14 mouse cellular contexts compared by ENCODE assay signal in genomic region chr1:165935466-165935818, GRCm38 (mm10).
DNase-seq lines count a peak whose midpoint lies in the region; ATAC-seq and TF ChIP-seq lines count a peak whose summit lies in the region.
"Had no signal": no experiment of that assay in that cellular context is flagged by ENCODE, and none has a peak within 500 bp of the region (broad histone marks: within the 10 kb centered on the region; RNA-seq: fewer than 3 reads in every experiment).

No protein-coding gene starts in this region.

- 7% methylated on average over 2 of the region's 2 CpGs for WGBS in forebrain, embryonic 13.5 days
- 14% methylated on average over 2 of the region's 2 CpGs for WGBS in hindbrain, postnatal 0 days
- 32% methylated on average over 2 of the region's 2 CpGs for WGBS in neural tube, embryonic 15.5 days
- WGBS in stomach, postnatal 0 days, result 79% methylated on average over 2 of the region's 2 CpGs

- no peaks in the 10 kb centered on the region for H3K9me3 ChIP-seq in forebrain, embryonic 13.5 days (replicated peaks)
- no peaks in the 10 kb centered on the region for H3K9me3 ChIP-seq in hindbrain, postnatal 0 days (ENCODE audit: low read length)
- H3K9me3 ChIP-seq in neural tube, embryonic 15.5 days (replicated peaks), result no peaks in the 10 kb centered on the region
- no peaks in the 10 kb centered on the region for H3K9me3 ChIP-seq in stomach, postnatal 0 days (ENCODE audit: control insufficient read depth, low read length)
- H3K9me3 ChIP-seq: G1E; limb, embryonic 15.5 days; lung, embryonic 15.5 days had no signal

- TF ChIP-seq EP300 in stomach, postnatal 0 days (optimal IDR thresholded peaks at IDR 0.05), result no peak

- peak overlapping the region; percentile 64; the same call in 1 of the 2 replicates for H3K27ac ChIP-seq in left cerebral cortex, adult 2 months
- H3K27ac ChIP-seq in forebrain, embryonic 13.5 days, result peak overlapping the region; percentile 96
- peak overlapping the region; percentile 62 for H3K27ac ChIP-seq in hindbrain, postnatal 0 days
- H3K27ac ChIP-seq in neural tube, embryonic 15.5 days (replicated peaks), result peak overlapping the region; percentile 76
- no peak overlapping the region for H3K27ac ChIP-seq in stomach, postnatal 0 days (replicated peaks)
- H3K27ac ChIP-seq: kidney, postnatal 0 days; limb, embryonic 15.5 days; lung, embryonic 15.5 days had no signal

- no peak overlapping the region for H3K4me3 ChIP-seq in left cerebral cortex, adult 2 months
- H3K4me3 ChIP-seq in forebrain, embryonic 13.5 days, result 0 out of 2 replicates have a peak overlapping the region, but pooled peaks have one; percentile 0
- no peak overlapping the region for H3K4me3 ChIP-seq in hindbrain, postnatal 0 days (ENCODE audit: low read length)
- H3K4me3 ChIP-seq in neural tube, embryonic 15.5 days (replicated peaks), result no peak overlapping the region
- no peak overlapping the region for H3K4me3 ChIP-seq in stomach, postnatal 0 days (ENCODE audit: low read depth, low read length)
- H3K4me3 ChIP-seq: limb, embryonic 15.5 days; lung, embryonic 15.5 days had no signal

- peaks cover 45% of the 10 kb centered on the region for H3K4me1 ChIP-seq in forebrain, embryonic 13.5 days
- no peaks in the 10 kb centered on the region for H3K4me1 ChIP-seq in hindbrain, postnatal 0 days (ENCODE audit: insufficient read depth, low read length)
- H3K4me1 ChIP-seq in neural tube, embryonic 15.5 days, result peaks cover 17% of the 10 kb centered on the region
- H3K4me1 ChIP-seq in stomach, postnatal 0 days (replicated peaks; ENCODE audit: control insufficient read depth, insufficient read depth), result no peaks in the 10 kb centered on the region
- H3K4me1 ChIP-seq: limb, embryonic 15.5 days; lung, embryonic 15.5 days had no signal

- H3K9ac ChIP-seq in forebrain, embryonic 13.5 days, result no peak overlapping the region
- no peak overlapping the region for H3K9ac ChIP-seq in hindbrain, postnatal 0 days (replicated peaks; ENCODE audit: low read length)
- no peak overlapping the region for H3K9ac ChIP-seq in neural tube, embryonic 15.5 days (replicated peaks)
- no peak overlapping the region for H3K9ac ChIP-seq in stomach, postnatal 0 days (ENCODE audit: low read length)
- H3K9ac ChIP-seq: limb, embryonic 15.5 days; lung, embryonic 15.5 days had no signal

- intact Hi-C loops in left cerebral cortex, adult 2 months (cut with DNase I), result no loop called here
- intact Hi-C loops in left cerebral cortex, postnatal 4 days (cut with DNase I), result no loop called here

- no peaks in the 10 kb centered on the region for H3K36me3 ChIP-seq in forebrain, embryonic 13.5 days (ENCODE audit: poor library complexity, severe bottlenecking)
- H3K36me3 ChIP-seq in hindbrain, postnatal 0 days (ENCODE audit: insufficient read depth, low read length), result no peaks in the 10 kb centered on the region
- no peaks in the 10 kb centered on the region for H3K36me3 ChIP-seq in neural tube, embryonic 15.5 days
- H3K36me3 ChIP-seq in stomach, postnatal 0 days (ENCODE audit: control insufficient read depth, insufficient read depth, low read length), result no peaks in the 10 kb centered on the region
- H3K36me3 ChIP-seq: G1E; limb, embryonic 15.5 days; lung, embryonic 15.5 days had no signal

- no peaks in the 10 kb centered on the region for H3K27me3 ChIP-seq in forebrain, embryonic 13.5 days
- no peaks in the 10 kb centered on the region for H3K27me3 ChIP-seq in hindbrain, postnatal 0 days (ENCODE audit: insufficient read depth, low read length)
- no peaks in the 10 kb centered on the region for H3K27me3 ChIP-seq in neural tube, embryonic 15.5 days (replicated peaks)
- no peaks in the 10 kb centered on the region for H3K27me3 ChIP-seq in stomach, postnatal 0 days (ENCODE audit: control insufficient read depth, insufficient read depth, low read length)
- H3K27me3 ChIP-seq: limb, embryonic 15.5 days; lung, embryonic 15.5 days had no signal

- TF ChIP-seq CTCF in left cerebral cortex, adult 2 months (IDR thresholded peaks at IDR 0.05), result no peak
- TF ChIP-seq CTCF in hindbrain, postnatal 0 days (IDR thresholded peaks at IDR 0.05; ENCODE audit: low read depth), result no peak
- no peak for TF ChIP-seq CTCF in stomach, postnatal 0 days (IDR thresholded peaks at IDR 0.05; ENCODE audit: low read depth)

- DNase-seq in left cerebral cortex, adult 2 months (ENCODE audit: extremely low spot score in 1 of 2, low spot score in 2 of 2), result no peak
- DNase-seq in left cerebral cortex, postnatal 4 days, result no peak
- no peak for DNase-seq in hindbrain, postnatal 0 days (ENCODE audit: low spot score)
- DNase-seq in stomach, postnatal 0 days (ENCODE audit: low spot score), result no peak
- DNase-seq in right cerebral cortex, adult 2 months (ENCODE audit: low spot score in 2 of 2), result no peak
- no peak for DNase-seq in thymus, postnatal 10 days (ENCODE audit: low spot score in 2 of 2)
- DNase-seq: gastrocnemius, postnatal 14 days had no signal

- no peak for ATAC-seq in forebrain, embryonic 13.5 days
- ATAC-seq in hindbrain, postnatal 0 days, result no peak
- ATAC-seq in neural tube, embryonic 15.5 days (ENCODE audit: low FRiP score), result no peak
- ATAC-seq in stomach, postnatal 0 days (ENCODE audit: low FRiP score, low TSS enrichment), result no peak
- ATAC-seq: inflammation-experienced regulatory T-cells, adult 6 months had no signal

- H3K4me2 ChIP-seq in forebrain, embryonic 13.5 days, result peak overlapping the region; percentile 41
- H3K4me2 ChIP-seq in hindbrain, postnatal 0 days (ENCODE audit: low read depth, low read length), result peak overlapping the region; percentile 53
- H3K4me2 ChIP-seq in neural tube, embryonic 15.5 days, result peak overlapping the region; percentile 36; the same call in 1 of the 2 replicates
- no peak overlapping the region for H3K4me2 ChIP-seq in stomach, postnatal 0 days (replicated peaks; ENCODE audit: low read depth)
- H3K4me2 ChIP-seq: limb, embryonic 15.5 days; lung, embryonic 15.5 days had no signal
